Mouse (Mus musculus) left cerebral cortex, adult 11 months (tissue): ENCODE results near the gene Arih2.

Source experiments
- DNase-seq: peaks from one replicate; pipeline ENCODE4 v3.0.0; 2022; ENCODE audit warnings: low spot score

Gene Arih2

GRCm38 (mm10) chr9:108579344-108579690, 69.9 kb downstream of the Arih2 start:
- no peak for DNase-seq

DNA sequence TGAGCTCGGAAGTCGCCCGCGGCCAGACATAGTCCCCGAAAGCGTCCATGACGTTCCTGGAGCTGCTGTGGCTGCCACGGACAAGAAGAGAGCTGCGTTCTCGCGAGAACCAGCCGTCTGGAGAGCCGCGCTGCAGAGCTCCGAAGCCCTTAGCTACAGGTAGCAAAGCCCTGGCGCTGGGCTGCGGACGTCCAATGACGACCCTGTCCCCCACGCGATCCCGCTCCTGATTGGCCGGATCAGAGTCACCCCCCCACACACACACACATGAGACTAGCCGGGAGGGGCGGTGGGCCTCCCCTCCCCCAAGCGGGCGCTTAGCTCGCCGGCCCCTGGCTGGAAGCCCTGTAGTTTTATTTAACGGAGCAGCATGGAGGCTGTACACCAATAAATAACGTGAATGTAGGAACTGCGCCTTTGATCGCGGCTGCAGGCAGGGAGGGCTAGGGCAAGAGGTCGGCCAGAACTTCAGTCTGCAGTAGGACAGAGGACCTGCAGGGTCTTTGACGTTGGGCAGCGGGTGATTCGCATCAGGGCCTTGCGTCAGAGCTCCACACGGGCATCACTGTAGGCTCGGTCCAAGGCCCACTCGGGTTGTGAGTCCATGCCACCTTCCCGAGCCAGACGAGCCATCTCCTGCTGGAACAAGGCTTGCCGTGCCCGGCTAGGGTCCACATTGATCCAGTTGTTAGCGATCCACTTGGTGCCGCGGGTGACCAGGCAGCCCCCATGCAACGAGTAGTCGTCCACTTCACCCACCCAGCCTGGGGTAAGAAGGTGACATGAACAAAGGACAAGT, 70.4 kb downstream of the Arih2 start, which contains the start of gene Wdr6:
Gene Wdr6 (minus strand): TSS at position 195 of the 799 bp plus-strand sequence.
- DNase-seq, result peak; percentile 86

DNA sequence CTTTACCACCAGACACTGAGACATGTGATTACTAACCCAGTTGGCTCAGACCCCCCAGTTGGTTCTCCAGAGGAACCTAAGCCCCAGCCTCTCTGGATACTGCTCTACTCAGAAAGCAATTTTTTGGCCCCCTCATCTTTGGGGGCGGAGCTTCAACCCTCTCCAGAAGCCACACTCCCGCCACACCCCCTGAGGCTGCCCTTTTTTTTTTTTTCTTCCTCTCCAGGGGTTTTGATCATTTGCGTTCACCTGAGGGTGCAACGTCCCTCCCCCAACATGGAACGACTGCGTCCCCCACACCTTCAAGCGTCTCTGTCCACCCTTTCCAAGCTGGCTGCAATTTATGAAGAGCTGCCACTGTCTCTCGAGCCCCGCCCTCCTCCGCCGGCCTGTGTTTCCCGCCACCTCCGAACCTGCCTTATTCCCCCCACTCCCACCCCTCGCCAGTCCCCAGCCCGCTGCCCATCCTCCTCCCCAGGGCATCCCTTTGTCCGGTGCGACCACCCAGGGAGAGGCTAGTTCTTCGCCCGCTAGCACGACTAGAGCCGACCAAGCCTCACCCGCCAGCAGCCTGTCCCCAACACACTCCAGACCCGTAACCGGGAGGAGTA, 71.1 kb downstream of the Arih2 start:
- DNase-seq, result no peak

DNA sequence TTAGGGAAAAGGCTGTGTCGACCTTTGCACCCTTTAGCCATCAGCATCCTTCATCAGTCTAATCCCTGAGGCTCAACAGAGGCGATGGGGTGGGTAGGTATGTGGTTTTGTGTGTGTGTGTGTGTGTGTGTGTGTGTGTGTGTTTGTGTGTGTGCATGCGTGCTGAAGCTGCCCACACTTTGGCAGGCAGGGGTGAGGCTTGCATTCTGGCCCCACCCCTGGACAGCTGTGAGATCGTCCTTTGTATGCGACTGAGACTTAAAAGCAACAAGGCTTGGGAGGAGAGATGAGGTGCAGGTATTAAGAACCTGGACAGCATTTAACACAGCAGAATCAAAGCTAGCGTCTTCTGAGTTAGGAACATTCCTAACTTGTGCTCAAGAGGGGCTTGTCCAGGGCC, 72.2 kb downstream of the Arih2 start:
- no peak for DNase-seq

DNA sequence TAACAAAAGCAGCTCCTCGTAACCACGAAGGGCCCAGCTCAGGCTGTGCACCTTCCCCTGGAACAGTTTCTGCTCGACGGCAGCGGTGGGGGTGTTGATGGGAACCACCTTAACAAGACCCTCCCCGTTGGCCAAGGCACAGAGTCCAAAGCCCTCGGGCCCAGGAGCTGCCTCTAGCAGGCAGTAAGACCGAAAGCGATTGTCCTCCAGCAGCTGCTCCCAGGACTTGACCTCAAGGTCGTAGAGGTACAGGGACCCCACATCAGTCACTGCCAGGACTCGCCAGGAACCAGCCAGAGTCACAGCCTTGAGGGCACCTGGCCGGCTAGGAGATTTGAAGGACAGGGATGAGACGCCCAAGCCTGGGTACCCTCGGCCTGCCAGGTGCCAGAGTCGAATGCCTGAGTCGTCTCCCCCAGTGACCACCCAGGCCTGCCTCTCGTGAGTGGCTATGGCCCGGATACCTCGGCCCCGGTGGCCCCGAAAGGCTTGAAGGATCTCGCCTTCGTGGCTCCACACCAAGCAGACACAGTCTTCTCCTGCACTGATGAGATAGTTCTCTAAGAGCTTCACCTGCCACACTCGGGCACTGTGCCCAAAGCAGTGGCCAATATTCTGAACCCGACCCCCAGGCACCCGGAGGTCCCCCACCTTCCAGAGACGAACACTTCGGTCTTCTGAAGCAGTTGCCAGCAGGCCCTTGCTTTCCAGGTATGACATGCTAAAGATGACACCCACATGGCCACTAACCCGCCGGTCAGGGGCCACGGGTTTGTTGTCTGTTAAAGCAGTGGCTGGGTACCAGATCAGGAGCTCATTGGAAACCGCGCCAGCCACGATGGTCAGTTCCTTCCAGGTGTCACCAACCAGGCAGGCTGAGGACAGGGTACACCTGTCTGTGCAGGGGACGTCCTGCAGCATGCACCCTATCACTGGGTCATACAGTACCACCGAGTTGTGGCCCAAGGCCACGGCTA, 73.6 kb downstream of the Arih2 start:
- no peak for DNase-seq

- no peak for DNase-seq
Measured at GRCm38 (mm10) chr9:108574921-108575320, 74.3 kb downstream of the Arih2 start.

DNA sequence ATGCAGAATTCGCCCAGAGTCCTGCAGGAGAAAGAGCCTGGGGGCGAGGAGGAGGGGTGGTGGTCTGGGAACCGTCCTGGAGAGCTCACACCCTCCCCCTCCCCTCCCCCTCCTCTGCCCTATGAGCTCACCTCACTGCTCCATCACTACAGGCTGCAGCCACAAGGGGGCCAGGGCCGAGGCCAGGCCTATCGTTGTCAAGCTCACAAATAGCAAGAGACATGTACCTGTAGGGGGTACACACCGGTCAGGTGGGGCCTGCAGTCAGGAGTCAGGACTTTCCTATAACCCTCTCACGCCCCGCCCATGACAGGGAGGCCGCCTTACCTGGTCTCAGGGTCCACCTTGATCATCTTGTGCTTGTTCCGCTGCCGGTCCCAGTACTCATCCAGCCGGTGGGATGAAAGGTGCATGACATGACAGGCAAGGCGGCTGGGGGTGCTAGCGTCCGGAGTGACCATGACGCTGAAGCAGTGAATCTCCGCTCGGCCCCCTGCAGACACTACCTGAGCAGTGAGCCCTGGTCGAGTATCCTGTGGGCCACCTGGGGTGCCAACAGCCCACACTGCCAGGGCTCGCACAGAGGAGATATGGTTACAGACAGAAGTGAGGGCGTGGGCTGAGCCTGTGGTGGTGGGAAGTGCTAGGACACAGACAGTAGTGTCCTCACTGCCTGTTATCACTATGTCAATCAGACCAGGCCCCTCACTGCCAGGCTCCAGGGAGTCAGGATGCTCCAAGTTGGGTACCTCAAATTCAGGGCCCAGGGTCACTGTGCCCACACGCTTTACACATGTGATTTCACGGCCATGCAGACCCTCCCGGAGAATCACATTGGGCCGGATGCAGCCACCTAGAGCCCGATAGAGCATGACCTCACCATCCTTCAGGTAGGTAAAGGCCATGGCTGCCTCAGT, 75.2 kb downstream of the Arih2 start:
- no peak for DNase-seq

GRCm38 (mm10) chr9:108572321-108572720, 76.9 kb downstream of the Arih2 start:
- no peak for DNase-seq

- DNase-seq, result no peak
Measured at GRCm38 (mm10) chr9:108571401-108571973, 77.7 kb downstream of the Arih2 start.

- no peak for DNase-seq
Measured at GRCm38 (mm10) chr9:108570207-108570896, 78.8 kb downstream of the Arih2 start.

DNA sequence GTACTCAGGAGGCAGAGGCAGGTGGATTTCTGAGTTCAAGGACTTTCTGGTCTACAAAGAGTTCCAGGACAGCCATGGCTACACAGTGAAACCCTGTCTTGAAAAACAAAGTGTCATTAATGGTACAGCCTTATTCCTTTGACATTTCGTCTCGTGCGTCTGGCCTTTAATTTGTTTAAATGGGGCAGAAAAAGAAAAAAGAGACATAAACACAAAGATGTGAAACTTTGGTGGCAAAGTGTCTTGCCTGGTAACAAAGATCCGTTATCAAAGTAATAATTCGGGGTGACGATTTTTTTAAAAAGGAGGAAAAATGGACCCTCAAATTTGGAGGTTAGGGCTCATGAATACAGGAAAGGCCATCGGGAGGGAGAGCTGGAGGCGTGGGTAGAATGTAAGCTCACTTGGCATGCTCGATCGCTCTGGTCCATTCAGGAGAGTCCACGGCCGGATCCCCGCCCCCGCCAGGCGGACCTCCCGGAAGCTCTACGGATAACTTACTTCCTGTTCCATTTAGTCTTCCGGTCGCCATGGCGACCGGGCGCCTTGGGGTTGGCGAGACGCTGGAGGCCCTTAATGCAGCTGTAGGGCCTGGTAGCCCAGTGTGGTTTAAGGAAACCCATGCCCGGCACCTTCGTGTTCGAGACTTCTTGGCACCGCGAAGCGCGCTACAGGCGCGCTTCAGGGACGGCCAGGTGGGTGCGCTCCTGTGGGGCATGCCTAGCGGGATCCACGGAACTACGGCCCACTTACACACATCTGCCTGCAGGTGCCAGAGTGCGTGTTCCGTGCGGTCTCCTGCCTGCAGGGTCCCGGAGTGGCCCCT, 79.6 kb downstream of the Arih2 start, which contains the start of gene Dalrd3:
Gene Dalrd3 (plus strand): TSS at position 506 of the 826 bp plus-strand sequence.
- DNase-seq, result peak; percentile 89

GRCm38 (mm10) chr9:108568511-108568921, 80.7 kb downstream of the Arih2 start:
- DNase-seq, result no peak

- no peak for DNase-seq
Measured at GRCm38 (mm10) chr9:108567931-108568419, 81.2 kb downstream of the Arih2 start.

DNA sequence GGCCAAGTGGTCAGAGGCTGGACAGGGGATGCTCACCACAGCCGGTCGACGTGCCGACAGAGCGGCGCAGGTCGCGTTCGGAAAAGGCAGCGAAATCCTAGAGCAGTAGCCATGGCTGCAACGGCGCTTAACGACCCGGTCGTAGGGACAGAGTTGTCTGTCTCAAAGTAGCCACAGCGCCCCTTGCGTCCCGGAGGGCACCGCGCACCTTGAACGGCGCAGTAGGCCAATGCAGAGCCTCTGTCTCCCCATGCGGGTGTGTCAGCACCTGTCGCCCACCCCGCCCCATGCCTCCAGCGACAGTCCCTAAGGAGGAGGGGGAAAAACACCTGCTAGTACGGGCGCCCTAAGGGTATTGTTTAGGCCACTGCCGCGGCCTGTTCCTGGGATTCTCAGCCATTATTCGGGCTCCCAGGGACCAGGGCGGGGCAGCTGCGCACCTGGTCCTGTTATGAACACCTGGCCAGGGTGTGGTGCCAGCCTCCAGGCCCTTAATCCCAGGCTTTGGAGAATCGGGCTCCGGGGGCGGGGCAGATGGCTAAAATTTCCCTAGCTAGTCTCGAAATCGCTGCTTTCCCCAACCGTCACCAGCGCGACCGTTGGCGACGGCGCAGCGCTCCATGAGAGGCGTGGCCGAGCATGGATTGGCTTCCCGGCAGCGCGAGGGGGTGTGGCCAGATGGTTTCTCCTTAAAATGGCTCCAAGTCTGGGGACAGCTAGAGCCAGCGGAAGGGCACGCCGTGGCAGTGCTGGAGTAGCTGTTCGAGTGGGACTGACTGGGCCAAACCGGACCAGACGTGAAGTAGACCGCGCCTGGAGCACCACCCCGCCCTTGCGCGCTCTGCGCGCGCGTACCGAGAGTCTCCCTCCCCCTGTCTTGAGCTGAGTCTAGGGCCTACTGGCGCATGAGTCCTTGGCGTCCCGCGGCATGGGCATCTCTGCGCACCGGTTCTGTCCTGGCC, 82.1 kb downstream of the Arih2 start, which contains the start of gene Ndufaf3:
Gene Ndufaf3 (minus strand): TSS at position 620 of the 962 bp plus-strand sequence.
- DNase-seq, result peak; percentile 93

DNA sequence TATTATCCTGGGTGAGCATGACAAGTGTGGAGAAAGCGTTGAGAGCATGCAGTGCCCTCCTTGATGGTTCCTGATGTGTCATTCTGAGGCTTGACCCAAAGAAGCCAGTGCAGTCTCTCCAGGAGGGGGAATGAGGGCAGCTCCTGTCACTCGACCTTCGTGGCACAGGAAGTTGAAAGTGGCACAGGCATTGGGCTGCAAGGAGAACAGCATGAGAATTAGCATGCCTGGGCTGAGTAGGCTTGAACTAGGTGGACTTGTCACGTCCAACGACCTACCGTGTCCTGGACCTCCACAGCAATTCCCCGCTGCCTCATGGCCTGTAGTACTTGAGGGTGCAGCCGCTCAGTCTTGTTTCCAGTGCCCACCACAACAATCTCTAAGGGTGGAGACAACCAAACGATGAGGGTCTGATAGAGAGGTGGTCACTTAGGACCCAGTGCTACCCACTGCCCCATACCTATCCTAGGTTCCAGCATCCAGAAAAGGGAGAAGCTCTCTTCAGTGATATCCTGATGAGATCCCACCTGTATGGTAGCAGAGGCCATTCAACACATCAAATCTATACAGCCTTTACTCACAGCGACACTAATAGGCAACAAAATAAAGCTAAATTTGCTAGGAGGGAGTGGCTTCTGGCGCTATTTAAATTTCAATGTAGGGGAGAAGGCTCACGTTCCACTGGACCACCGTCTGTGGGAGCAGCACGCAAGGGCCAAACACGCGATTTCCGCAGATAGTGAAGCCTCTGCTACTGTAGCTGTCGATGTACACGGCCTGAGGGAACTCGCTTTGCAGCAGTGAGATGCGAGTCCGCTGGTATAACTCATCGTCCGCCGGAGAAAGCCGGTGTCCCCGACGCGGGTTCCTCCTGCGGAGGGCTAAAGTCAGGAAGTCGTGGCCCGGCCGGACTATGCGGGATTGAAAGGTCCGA, 83.0 kb downstream of the Arih2 start:
- DNase-seq, result no peak

DNA sequence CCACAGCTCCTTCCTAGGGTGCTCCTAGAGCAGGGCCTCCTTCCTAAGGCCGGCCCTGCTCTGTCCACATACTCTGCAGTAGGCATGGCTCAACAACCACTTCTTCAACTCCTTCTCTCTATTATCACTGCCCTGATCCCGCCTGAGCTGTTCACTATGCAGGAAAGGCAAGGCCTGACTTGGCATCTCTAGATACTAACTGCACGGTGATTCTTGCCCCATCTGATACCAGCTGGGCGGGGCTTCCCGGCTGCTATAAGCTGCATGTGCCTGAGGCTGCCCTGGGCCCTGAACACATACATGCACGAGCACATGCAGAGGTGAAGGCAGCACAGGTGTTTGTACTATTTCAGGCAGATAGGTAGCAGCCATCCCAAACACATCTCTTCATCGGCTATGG, 85.1 kb downstream of the Arih2 start:
- DNase-seq, result no peak

GRCm38 (mm10) chr9:108563671-108564070, 85.5 kb downstream of the Arih2 start:
- no peak for DNase-seq
